Mouse (Mus musculus) limb, embryonic 14.5 days (tissue): Measurements from ENCODE around the gene Fstl4. TPM values are rescaled to one million over a fixed set of nuclear protein-coding genes. Genes with fewer than 3 reads are reported as not detected.
"Not testable (repeated sequence)": the region's sequence is repeated elsewhere in the genome, so short reads cannot be mapped to it uniquely, and the experiment has no call there.

Experiments used
- ATAC-seq: fragments of 200-750 bp; cut with Nextera tagmentation; 2 replicates; pipeline ENCODE4 v1.8.0; 2017; ENCODE audit warnings: low read depth, moderate number of reproducible peaks, moderate TSS enrichment; ENCODE audit not compliant: low FRiP score
- DNase-seq: peaks from one replicate; pipeline ENCODE4 v3.0.0-alpha.2; 2015; ENCODE audit warnings: low spot score
- H3K27ac ChIP-seq: fragments of 300-500 bp; sonication (generic); replicated peaks from 2 replicates; pipeline ENCODE4 v1.5.1; 2014; ENCODE audit warnings: low read depth, mild to moderate bottlenecking, low read length, moderate library complexity, mixed read lengths
- H3K27me3 ChIP-seq: fragments of 300-500 bp; sonication (generic); 2 replicates; pipeline ENCODE4 v1.6.1; 2014; ENCODE audit warnings: low read length, mixed read lengths; ENCODE audit not compliant: control insufficient read depth, insufficient read depth
- H3K36me3 ChIP-seq: fragments of 300-500 bp; sonication (generic); 2 replicates; pipeline ENCODE4 v1.6.1; 2014; ENCODE audit warnings: mild to moderate bottlenecking, low read length, moderate library complexity, mixed read lengths; ENCODE audit not compliant: control insufficient read depth, insufficient read depth
- H3K4me1 ChIP-seq: fragments of 300-500 bp; sonication (generic); 2 replicates; pipeline ENCODE4 v1.6.1; 2014; ENCODE audit warnings: antibody characterized with exemption, low read length, mixed read lengths; ENCODE audit not compliant: control insufficient read depth, insufficient read depth
- H3K4me2 ChIP-seq: fragments of 300-500 bp; sonication (generic); replicated peaks from 2 replicates; pipeline ENCODE4 v1.6.1; 2014; ENCODE audit warnings: low read depth, mild to moderate bottlenecking, low read length, moderate library complexity; ENCODE audit not compliant: severe bottlenecking
- H3K4me3 ChIP-seq: fragments of 300-500 bp; sonication (generic); replicated peaks from 2 replicates; pipeline ENCODE4 v1.5.1; 2014; ENCODE audit warnings: low read length
- H3K9ac ChIP-seq: fragments of 300-500 bp; sonication (generic); 2 replicates; pipeline ENCODE4 v1.6.1; 2014; ENCODE audit warnings: mild to moderate bottlenecking, low read depth, low read length, moderate library complexity; ENCODE audit not compliant: severe bottlenecking
- H3K9me3 ChIP-seq: fragments of 300-500 bp; sonication (generic); 2 replicates; pipeline ENCODE4 v1.6.1; 2016; ENCODE audit warnings: low read length; ENCODE audit not compliant: control insufficient read depth
- POLR2A ChIP-seq: fragments of 200-500 bp; IDR thresholded peaks from 2 replicates; pipeline ENCODE4 v1.8.0; 2012; ENCODE audit warnings: inconsistent platforms, mild to moderate bottlenecking, moderate library complexity, borderline replicate concordance; ENCODE audit not compliant: insufficient read depth, insufficient read length; ENCODE audit errors: extremely low read depth
- WGBS: fragments of 180-500 bp; shearing (Covaris S2); extraction: QIAGEN DNeasy Blood & Tissue Kit; methylation state at CpG from one replicate; pipeline ENCODE4 v1.1.7; 2014; 5-methylcytosine and 5-hydroxymethylcytosine counted together
- polyA plus RNA-seq, 2 experiments: library from polyadenylated mRNA; depleted of rRNA in 1 of 2; stranded (reverse) in 1 of 2; unstranded in 1 of 2; fragments of >200 nt; fragmentation: Nextera tagmentation in 1 of 2; extraction: Ambion mirVana in 1 of 2; gene quantifications; 2 replicates each; pipeline versions ENCODE4 v1.2.1 to v1.2.3; 2012 to 2014

Fstl4 gene
- polyA plus RNA-seq, 2 experiments, result 0.97 to 2.3 TPM

GRCm38 (mm10) chr11:53184698-53185097 is 420.3 kb downstream of the Fstl4 start:
- TF ChIP-seq POLR2A, result no peak
- no peaks in the 10 kb centered on the region for H3K27me3 ChIP-seq
- no peak overlapping the region for H3K27ac ChIP-seq
- ATAC-seq, result no peak
- H3K9me3 ChIP-seq, result no peaks in the 10 kb centered on the region
- no peaks in the 10 kb centered on the region for H3K36me3 ChIP-seq
- no peak overlapping the region for H3K4me3 ChIP-seq
- H3K4me2 ChIP-seq, result no peak overlapping the region
- DNase-seq, result no peak
- no peaks in the 10 kb centered on the region for H3K4me1 ChIP-seq
- H3K9ac ChIP-seq, result no peak overlapping the region
- 67% methylated on average over 5 of the region's 5 CpGs for WGBS

GRCm38 (mm10) chr11:53187427-53188140 is 423.1 kb downstream of the Fstl4 start:
- no peak overlapping the region for H3K4me3 ChIP-seq

GRCm38 (mm10) chr11:53196551-53196950 is 432.1 kb downstream of the Fstl4 start:
- 89% methylated on average over 1 of the region's 1 CpGs for WGBS
- H3K4me3 ChIP-seq, H3K27ac ChIP-seq, H3K27me3 ChIP-seq, H3K9ac ChIP-seq, H3K4me1 ChIP-seq, H3K9me3 ChIP-seq, H3K36me3 ChIP-seq, ATAC-seq, H3K4me2 ChIP-seq, DNase-seq: not testable (repeated sequence)

More at GRCm38 (mm10) chr11:53187427-53188140, 423.1 kb downstream of the Fstl4 start:
- Histone ChIP-seq H3K36me3 (no peaks in the 10 kb centered on the region), H3K9me3 (no peaks in the 10 kb centered on the region), H3K9ac (no peak overlapping the region), H3K4me2 (no peak overlapping the region), H3K27ac (no peak overlapping the region), H3K27me3 (no peaks in the 10 kb centered on the region), H3K4me1 (no peaks in the 10 kb centered on the region)
- 68% methylated on average over 5 of the region's 5 CpGs for WGBS
- TF ChIP-seq POLR2A, result no peak
- peak; percentile 47 for DNase-seq
- no peak for ATAC-seq

GRCm38 (mm10) chr11:53197111-53197510 is 432.7 kb downstream of the Fstl4 start:
- no peaks in the 10 kb centered on the region for H3K27me3 ChIP-seq
- WGBS, result 91% methylated on average over 2 of the region's 2 CpGs
- no peaks in the 10 kb centered on the region for H3K4me1 ChIP-seq
- no peak overlapping the region for H3K27ac ChIP-seq
- no peak overlapping the region for H3K4me2 ChIP-seq
- no peaks in the 10 kb centered on the region for H3K9me3 ChIP-seq
- no peaks in the 10 kb centered on the region for H3K36me3 ChIP-seq
- ATAC-seq, result no peak
- H3K4me3 ChIP-seq, result no peak overlapping the region
- no peak overlapping the region for H3K9ac ChIP-seq
- no peak for TF ChIP-seq POLR2A
- DNase-seq, result no peak

- no peak for TF ChIP-seq POLR2A
- Histone ChIP-seq H3K27me3 (no peaks in the 10 kb centered on the region), H3K9me3 (no peaks in the 10 kb centered on the region; the same call in 1 of the 2 replicates), H3K27ac (no peak overlapping the region), H3K4me1 (no peaks in the 10 kb centered on the region), H3K4me2 (no peak overlapping the region), H3K4me3 (no peak overlapping the region), H3K9ac (no peak overlapping the region), H3K36me3 (no peaks in the 10 kb centered on the region)
- ATAC-seq (no peak), DNase-seq (no peak)
- 89% methylated on average over 2 of the region's 2 CpGs for WGBS
These were observed 438.2 kb downstream of the Fstl4 start for GRCm38 (mm10) chr11:53202459-53203250.
